Mouse (Mus musculus): Measurements from ENCODE around the gene Ttc41.

DNA sequence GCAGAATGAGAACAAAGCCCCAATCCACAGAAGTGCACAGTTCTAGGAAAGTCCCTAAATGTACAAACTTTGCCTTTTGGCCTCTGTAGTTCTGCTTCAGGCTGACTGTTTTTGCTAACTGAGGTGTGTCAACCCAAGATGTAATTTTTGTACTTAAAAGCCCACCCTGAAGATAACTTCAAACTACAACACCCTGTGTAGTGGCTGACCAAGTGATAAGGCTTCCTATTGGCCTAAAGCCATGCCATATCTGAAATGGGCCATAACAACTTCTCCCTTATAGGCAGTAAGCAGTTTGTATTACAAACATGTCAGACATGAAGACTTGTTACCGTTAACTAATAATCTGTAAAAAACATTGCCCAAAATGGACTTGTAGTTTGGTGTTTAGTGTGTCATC lies 52.1 kb downstream of the Ttc41 start:
- TF ChIP-seq POLR2A (IDR thresholded peaks at IDR 0.05; ENCODE audit: borderline replicate concordance, low read depth, low read length) (no peak), CTCF (IDR thresholded peaks at IDR 0.05; ENCODE audit: low read depth, low read length) (no peak)

Measured in bone marrow macrophage, adult 2 months (primary cell).